Mouse (Mus musculus) CD4-positive, CD25-positive, alpha-beta regulatory T cell, adult 9 weeks (primary cell): ENCODE measurements around the gene Zscan12. TPM values are rescaled to one million over a fixed set of nuclear protein-coding genes. Genes with fewer than 3 reads are reported as not detected.

Experiments used
- polyA plus RNA-seq: library from polyadenylated mRNA; unstranded; fragments of 100-300 nt; shearing (Covaris generic); gene quantifications from one replicate; pipeline ENCODE4 v1.2.1, GENCODE M21; 2017

The Zscan12 gene
- 11.6 TPM for polyA plus RNA-seq

DNA sequence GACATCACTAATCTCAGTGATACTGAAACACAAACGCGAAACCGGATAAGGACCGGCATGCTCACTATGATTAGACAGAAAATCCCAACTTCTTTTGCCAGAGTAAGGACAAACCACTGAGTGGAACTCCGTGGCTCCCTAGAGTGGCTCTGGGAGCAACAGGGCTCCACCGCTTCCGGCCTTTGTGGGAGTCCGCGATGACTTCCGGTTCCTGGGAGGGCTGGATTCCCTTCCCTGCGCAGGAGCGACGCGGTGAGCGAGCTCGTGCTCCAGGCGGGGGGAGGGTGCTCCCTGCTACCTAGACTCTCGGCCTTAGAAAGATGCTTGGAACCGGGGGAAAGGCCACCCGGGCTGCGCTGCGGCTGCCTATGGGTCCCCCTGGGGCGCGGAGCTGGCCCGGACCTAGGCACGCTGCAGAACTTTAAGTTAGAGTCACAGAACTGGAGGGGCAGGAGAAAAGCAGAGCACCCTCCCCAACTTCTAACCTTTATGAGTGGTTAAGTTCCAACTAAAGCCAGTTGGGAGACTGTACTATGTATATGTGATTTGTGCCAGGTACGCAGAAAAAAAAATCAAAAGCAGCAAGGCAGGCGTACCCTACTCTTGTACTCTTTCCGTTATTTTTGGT is at the start of gene Zscan12:
TSS of gene Zscan12 (plus strand) at position 200 of the 628 bp plus-strand sequence.

DNA sequence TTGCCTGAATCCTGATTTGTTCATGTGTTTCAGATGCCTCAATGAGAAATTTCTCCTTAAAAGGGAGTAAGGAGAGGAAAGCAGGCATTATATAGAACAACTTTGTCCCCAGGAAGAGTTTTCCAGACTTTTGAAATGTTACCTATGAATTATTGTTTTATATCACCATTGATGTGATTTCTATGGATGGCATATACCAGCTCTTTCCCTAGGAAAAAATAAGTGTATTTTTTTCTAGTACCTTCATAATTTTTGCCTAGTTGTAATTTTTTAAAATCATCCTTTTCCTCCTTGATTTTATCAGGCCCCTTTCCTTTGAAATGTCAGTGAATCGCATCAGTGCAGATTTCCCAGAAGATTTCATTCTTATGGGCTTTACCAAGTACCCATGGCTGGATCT is 16.0 kb upstream of the Zscan12 start, which contains the start of gene Olfr1367:
TSS of gene Olfr1367 (plus strand) at position 301 of the 400 bp plus-strand sequence.

DNA sequence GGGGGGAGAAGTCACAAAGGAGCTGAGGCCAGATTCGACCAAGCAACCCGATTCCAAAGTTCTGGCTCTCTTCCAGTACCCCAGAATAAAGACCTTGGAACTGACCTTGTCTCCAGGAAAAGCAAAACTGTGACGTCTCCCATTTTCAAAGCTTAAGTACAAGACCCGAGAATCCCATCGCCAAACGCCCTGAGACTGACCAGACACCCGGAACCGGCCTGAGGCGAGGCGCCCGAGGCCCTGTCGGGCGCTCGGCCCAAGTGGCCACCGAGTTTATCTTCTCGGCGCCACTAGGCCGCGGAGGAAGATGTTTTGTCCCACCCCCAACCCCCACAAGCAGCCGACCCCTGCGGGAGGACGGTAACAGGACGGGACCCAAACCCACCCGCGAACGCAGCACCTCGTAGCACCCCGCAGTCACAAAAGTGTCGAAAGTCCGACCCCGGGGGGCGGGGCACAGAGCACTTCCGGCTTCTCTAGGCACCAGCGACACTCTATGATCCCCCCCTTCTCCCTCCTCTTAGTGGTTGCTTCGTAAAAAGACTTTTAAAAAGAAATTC is 39.7 kb downstream of the Zscan12 start, which contains the start of gene Zkscan3:
TSS of gene Zkscan3 (minus strand) at position 469 of the 560 bp plus-strand sequence.

Other genes starting within 250 kb of the Zscan12 start
- not detected for gene Olfr263, start 233.2 kb upstream of the Zscan12 start, polyA plus RNA-seq
- not detected for gene Olfr1368, start 217.0 kb upstream of the Zscan12 start, polyA plus RNA-seq
- 18.2 TPM for gene Trim27, start 183.4 kb upstream of the Zscan12 start, polyA plus RNA-seq
- not detected for gene Gpx5, start 70.1 kb upstream of the Zscan12 start, polyA plus RNA-seq
- not detected for gene Gpx6, start 50.7 kb upstream of the Zscan12 start, polyA plus RNA-seq
- gene Olfr1367, start 15.9 kb upstream of the Zscan12 start, polyA plus RNA-seq = not detected
- 49.9 TPM for gene Zkscan3, start 39.9 kb downstream of the Zscan12 start, polyA plus RNA-seq
- gene Pgbd1, start 78.2 kb downstream of the Zscan12 start, polyA plus RNA-seq = 0.84 TPM
- 11.3 TPM for gene Zscan26, start 90.9 kb downstream of the Zscan12 start, polyA plus RNA-seq
- gene Nkapl, start 105.7 kb downstream of the Zscan12 start, polyA plus RNA-seq = 0.25 TPM
- not detected for gene Zkscan4, start 116.1 kb downstream of the Zscan12 start, polyA plus RNA-seq
- gene Gm10065, start 116.6 kb downstream of the Zscan12 start, polyA plus RNA-seq = not detected
- gene AK157302, start 132.4 kb downstream of the Zscan12 start, polyA plus RNA-seq = 0.15 TPM
- 23.5 TPM for gene Gm11273, start 138.6 kb downstream of the Zscan12 start, polyA plus RNA-seq
- 7.7 TPM for gene Zkscan8, start 168.3 kb downstream of the Zscan12 start, polyA plus RNA-seq
- not detected for gene Olfr1366, start 180.0 kb downstream of the Zscan12 start, polyA plus RNA-seq
- not detected for gene Olfr1535, start 197.1 kb downstream of the Zscan12 start, polyA plus RNA-seq
- not detected for gene Olfr1364, start 218.9 kb downstream of the Zscan12 start, polyA plus RNA-seq